Mouse (Mus musculus) lung, embryonic 14.5 days (tissue): ENCODE measurements around the gene Ascc3. TPM values are rescaled to one million over a fixed set of nuclear protein-coding genes. Genes with fewer than 3 reads are reported as not detected.

Experiments used
- ATAC-seq: fragments of 200-750 bp; cut with Nextera tagmentation; 2 replicates; pipeline ENCODE4 v1.8.0; 2017; ENCODE audit warnings: mild to moderate bottlenecking, moderate TSS enrichment, moderate library complexity; ENCODE audit not compliant: insufficient read depth
- DNase-seq: peaks from one replicate; pipeline ENCODE4 v3.0.0-alpha.2; 2015
- H3K27ac ChIP-seq: fragments of 300-500 bp; sonication (generic); 2 replicates; pipeline ENCODE4 v1.5.1; 2014; ENCODE audit warnings: low read depth, mild to moderate bottlenecking, moderate library complexity
- H3K27me3 ChIP-seq: fragments of 300-500 bp; sonication (generic); 2 replicates; pipeline ENCODE4 v1.6.1; 2014; ENCODE audit warnings: low read length, control low read depth; ENCODE audit not compliant: insufficient read depth
- H3K36me3 ChIP-seq: fragments of 300-500 bp; sonication (generic); 2 replicates; pipeline ENCODE4 v1.6.1; 2014; ENCODE audit warnings: control low read depth; ENCODE audit not compliant: insufficient read depth
- H3K4me1 ChIP-seq: fragments of 300-500 bp; sonication (generic); 2 replicates; pipeline ENCODE4 v1.6.1; 2014; ENCODE audit warnings: antibody characterized with exemption, control low read depth; ENCODE audit not compliant: insufficient read depth
- H3K4me2 ChIP-seq: fragments of 300-500 bp; sonication (generic); 2 replicates; pipeline ENCODE4 v1.6.1; 2014; ENCODE audit warnings: mild to moderate bottlenecking
- H3K4me3 ChIP-seq: fragments of 300-500 bp; sonication (generic); 2 replicates; pipeline ENCODE4 v1.5.1; 2014; ENCODE audit warnings: low read depth, low read length
- H3K9ac ChIP-seq: fragments of 300-500 bp; sonication (generic); 2 replicates; pipeline ENCODE4 v1.6.1; 2014
- H3K9me3 ChIP-seq: fragments of 300-500 bp; sonication (generic); 2 replicates; pipeline ENCODE4 v1.6.1; 2016; ENCODE audit warnings: low read depth, low read length, control low read depth
- CTCF ChIP-seq: IDR thresholded peaks from 2 replicates; pipeline ENCODE4 v1.5.1; 2016; ENCODE audit warnings: antibody characterized with exemption, low read depth
- WGBS: fragments of 180-500 bp; shearing (Covaris S2); extraction: QIAGEN DNeasy Blood & Tissue Kit; methylation state at CpG from one replicate; pipeline ENCODE4 v1.1.7; 2014; 5-methylcytosine and 5-hydroxymethylcytosine counted together
- polyA plus RNA-seq: library from polyadenylated mRNA; unstranded; fragments of >200 nt; fragmentation: Nextera tagmentation; extraction: Ambion mirVana; gene quantifications from 2 replicates; pipeline ENCODE4 v1.2.1, GENCODE M21; 2014

The Ascc3 gene
- polyA plus RNA-seq, 1 experiment from 2014 or later: 24.8 TPM

DNA sequence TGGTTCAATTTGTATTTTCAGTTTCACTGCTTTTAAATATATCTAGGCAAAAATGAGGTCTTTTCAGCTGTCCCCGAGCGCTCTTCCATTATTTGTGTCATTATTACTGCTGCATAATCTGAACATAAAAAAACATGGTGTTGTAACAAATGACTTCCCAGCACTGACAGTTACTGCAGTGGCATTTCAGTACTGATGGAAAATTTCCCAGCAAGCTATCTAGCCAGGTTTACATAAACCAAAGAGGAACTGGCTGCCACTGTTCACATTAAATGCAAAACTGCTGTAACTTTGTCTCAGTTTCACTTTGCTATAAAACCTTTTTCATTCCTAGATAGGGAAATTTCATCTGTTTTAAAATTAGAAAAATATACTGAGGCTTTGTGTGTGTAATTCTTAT, 170.5 kb downstream of the Ascc3 start:
- Histone ChIP-seq H3K4me3 (no peak overlapping the region), H3K9ac (no peak overlapping the region), H3K4me1 (no peaks in the 10 kb centered on the region), H3K4me2 (no peak overlapping the region), H3K27ac (no peak overlapping the region), H3K27me3 (no peaks in the 10 kb centered on the region), H3K36me3 (0 out of 2 replicates have a peak, but pooled peaks cover 4% of the 10 kb centered on the region), H3K9me3 (no peaks in the 10 kb centered on the region)
- TF ChIP-seq CTCF: no peak
- 66% methylated on average over 2 of the region's 2 CpGs for WGBS
- ATAC-seq (no peak), DNase-seq (peak; percentile 13)

DNA sequence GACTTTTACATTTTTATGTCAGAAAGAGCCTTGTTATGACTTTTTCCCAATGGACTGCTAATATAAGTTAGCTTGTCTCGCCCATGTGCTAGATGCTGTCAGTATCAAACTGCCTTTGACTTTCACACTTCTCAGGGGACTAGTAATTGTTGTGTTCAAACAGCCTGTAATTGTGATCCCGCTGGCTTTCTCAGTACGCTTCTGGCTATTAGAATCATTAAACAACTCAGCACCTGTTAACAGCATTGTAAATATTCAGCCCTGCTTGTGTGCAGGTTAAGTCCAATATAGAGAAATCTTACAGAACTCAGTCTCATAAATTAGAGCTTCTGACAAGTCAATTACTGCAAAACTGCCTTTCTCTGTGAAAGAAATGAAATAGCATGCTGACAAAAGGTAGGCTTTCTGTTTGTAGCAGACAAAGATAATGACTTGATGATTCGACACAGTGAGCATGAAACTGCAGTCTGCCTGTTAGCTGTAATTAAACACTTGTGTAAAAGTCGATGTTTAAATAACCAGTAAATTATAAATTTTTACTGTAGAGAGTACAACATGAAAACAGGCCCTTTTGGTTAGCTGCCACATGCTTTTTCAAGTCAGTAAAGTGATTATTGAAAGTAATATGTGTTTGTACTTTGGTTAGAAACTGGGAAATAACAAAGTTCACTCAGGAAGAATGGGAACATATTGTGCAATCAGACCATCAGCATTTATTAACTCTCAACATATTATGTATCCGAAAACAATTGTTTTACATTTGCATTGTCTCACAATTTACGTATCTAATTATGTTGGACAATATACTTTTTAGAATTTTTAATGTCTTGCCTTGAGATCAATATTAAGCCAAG, 171.2 kb downstream of the Ascc3 start:
- Histone ChIP-seq H3K27me3 (no peaks in the 10 kb centered on the region), H3K4me2 (no peak overlapping the region), H3K9ac (no peak overlapping the region), H3K36me3 (0 out of 2 replicates have a peak, but pooled peaks cover 4% of the 10 kb centered on the region), H3K4me1 (no peaks in the 10 kb centered on the region), H3K27ac (no peak overlapping the region), H3K4me3 (no peak overlapping the region), H3K9me3 (no peaks in the 10 kb centered on the region)
- WGBS: 72% methylated on average over 7 of the region's 7 CpGs
- ATAC-seq (no peak), DNase-seq (no peak)
- TF ChIP-seq CTCF: no peak

DNA sequence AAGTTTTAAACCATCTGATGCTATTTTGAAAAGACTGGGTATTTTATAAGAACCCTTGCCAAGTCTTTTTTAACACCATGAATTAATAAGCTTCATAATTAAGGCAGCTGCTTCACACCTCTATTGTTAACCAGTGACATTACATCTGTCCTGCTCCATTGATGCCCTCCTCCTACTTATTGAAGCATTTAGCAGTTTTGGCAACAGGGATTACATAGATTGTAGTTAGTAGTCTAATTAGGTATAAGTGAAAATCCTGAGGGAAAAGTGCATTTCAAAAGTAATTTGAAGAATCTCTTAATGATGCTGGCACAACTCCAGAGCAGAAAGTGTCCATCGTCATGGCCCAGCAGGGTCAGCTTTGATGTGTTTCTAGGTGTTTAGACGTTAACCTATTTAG, 180.3 kb downstream of the Ascc3 start:
- Histone ChIP-seq H3K9me3 (no peaks in the 10 kb centered on the region), H3K27me3 (no peaks in the 10 kb centered on the region), H3K27ac (no peak overlapping the region), H3K4me3 (no peak overlapping the region), H3K36me3 (0 out of 2 replicates have a peak, but pooled peaks cover 3% of the 10 kb centered on the region), H3K9ac (no peak overlapping the region), H3K4me1 (no peaks in the 10 kb centered on the region), H3K4me2 (no peak overlapping the region)
- no peak for ATAC-seq
- 57% methylated on average over 2 of the region's 2 CpGs for WGBS
- no peak for DNase-seq
- TF ChIP-seq CTCF: no peak

DNA sequence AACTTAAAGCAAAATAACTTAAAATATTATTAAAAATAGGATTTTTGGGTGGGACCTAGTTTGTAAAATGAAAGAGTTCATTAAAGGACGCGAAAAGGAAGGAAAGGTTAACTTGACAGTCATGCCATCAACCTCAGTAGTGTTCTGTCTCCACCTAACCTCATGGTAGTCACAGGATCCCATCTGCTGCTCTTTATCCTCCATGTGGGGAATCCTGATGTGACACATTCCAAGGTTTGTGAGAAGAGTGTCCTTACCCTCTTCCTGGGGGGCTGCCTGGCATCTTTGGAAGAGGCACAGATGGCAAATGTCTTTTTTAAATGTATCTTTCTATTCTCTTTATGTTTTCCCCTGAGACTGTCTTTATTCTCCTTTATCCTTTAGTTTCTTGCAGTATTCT, 181.4 kb downstream of the Ascc3 start:
- H3K4me2 ChIP-seq: no peak overlapping the region
- no peak for ATAC-seq
- no peaks in the 10 kb centered on the region for H3K4me1 ChIP-seq
- 0 out of 2 replicates have a peak, but pooled peaks cover 3% of the 10 kb centered on the region for H3K36me3 ChIP-seq
- no peak overlapping the region for H3K4me3 ChIP-seq
- H3K27me3 ChIP-seq: no peaks in the 10 kb centered on the region
- no peaks in the 10 kb centered on the region for H3K9me3 ChIP-seq
- no peak for TF ChIP-seq CTCF
- DNase-seq: no peak
- no peak overlapping the region for H3K27ac ChIP-seq
- 83% methylated on average over 2 of the region's 2 CpGs for WGBS
- H3K9ac ChIP-seq: no peak overlapping the region

DNA sequence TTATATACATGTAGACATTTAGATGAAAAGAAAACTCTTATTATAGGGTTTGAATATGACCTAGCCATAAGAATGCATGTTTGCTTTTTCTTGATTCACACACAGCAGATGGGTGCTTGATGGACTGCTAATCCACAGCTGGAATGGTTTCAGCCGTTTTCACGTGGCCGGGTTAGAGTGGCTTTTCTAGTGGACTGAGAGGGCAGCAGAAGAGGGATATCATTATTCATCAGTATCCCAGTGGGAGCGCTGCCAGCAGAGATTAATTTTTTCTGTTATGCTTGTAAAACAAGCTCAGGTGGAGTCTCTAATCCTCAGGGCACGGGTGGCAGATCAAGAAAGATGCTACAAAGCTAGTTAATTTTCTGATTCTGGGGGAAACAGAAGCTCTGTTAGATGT, 200.4 kb downstream of the Ascc3 start:
- Histone ChIP-seq H3K36me3 (no peaks in the 10 kb centered on the region), H3K9me3 (no peaks in the 10 kb centered on the region), H3K27ac (no peak overlapping the region), H3K4me3 (no peak overlapping the region), H3K9ac (no peak overlapping the region), H3K4me2 (no peak overlapping the region), H3K27me3 (no peaks in the 10 kb centered on the region), H3K4me1 (no peaks in the 10 kb centered on the region)
- ATAC-seq (no peak), DNase-seq (no peak)
- TF ChIP-seq CTCF: no peak
- WGBS: 63% methylated on average over 5 of the region's 5 CpGs

DNA sequence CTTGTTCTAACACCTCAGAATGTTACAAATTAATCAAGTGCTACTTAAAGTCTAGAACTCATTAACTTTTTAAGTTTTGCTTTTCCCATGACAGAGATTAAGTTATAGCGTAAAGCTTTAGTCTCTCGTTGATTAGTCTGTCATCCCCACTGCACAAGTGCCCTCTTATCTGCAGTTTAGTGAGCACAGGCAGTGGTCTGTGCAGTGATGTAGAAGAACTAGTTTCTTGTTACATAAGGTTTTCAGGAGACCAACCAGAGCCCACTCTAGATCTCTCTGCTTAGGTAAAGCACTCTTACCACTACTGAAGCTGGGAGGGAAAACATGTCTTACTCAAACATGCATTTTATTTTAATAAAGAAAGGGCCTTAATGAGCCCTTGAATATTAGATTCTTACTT, 209.1 kb downstream of the Ascc3 start:
- Histone ChIP-seq H3K4me3 (no peak overlapping the region), H3K27ac (peak overlapping the region; percentile 60; the same call in 1 of the 2 replicates), H3K9ac (no peak overlapping the region), H3K4me1 (no peaks in the 10 kb centered on the region), H3K27me3 (no peaks in the 10 kb centered on the region), H3K36me3 (no peaks in the 10 kb centered on the region), H3K4me2 (no peak overlapping the region), H3K9me3 (no peaks in the 10 kb centered on the region)
- TF ChIP-seq CTCF: no peak
- ATAC-seq (no peak; the same call in 1 of the 2 replicates), DNase-seq (peak; percentile 15)
- WGBS: 37% methylated on average over 2 of the region's 2 CpGs

DNA sequence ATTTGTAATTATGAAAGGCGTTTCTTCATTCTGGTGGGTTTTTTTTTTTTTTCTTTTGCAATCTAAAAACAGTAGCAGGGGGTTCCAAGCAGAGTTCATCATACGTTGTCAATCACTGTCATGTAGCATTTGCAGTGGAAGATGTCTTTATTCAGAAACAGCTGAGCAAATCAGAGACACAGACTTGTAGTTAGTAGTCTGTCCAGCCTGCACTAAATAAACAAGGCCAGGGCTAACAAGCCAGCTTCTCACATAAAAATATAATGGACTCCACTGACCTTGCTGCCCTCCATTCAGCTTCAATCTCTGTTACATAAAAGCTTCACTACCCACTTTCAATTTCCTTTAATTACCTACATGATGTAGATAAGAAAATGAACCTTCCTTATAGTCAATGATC, 209.9 kb downstream of the Ascc3 start:
- Histone ChIP-seq H3K9me3 (no peaks in the 10 kb centered on the region), H3K36me3 (no peaks in the 10 kb centered on the region), H3K4me2 (no peak overlapping the region), H3K27me3 (no peaks in the 10 kb centered on the region), H3K27ac (no peak overlapping the region), H3K4me1 (no peaks in the 10 kb centered on the region), H3K9ac (no peak overlapping the region), H3K4me3 (no peak overlapping the region)
- ATAC-seq: no peak
- WGBS: 50% methylated on average over 2 of the region's 2 CpGs
- DNase-seq: no peak
- TF ChIP-seq CTCF: no peak
